Mouse (Mus musculus) heart, adult 2 months (tissue): Measurements from ENCODE around the gene Foxo3.

Experiments
- CTCF ChIP-seq: fragments of 200-600 bp; IDR thresholded peaks from 2 replicates; pipeline ENCODE4 v1.8.1; 2022; ENCODE audit warnings: antibody characterized with exemption, mild to moderate bottlenecking, moderate library complexity
- EP300 ChIP-seq: fragments of 200-500 bp; IDR thresholded peaks from 2 replicates; pipeline ENCODE4 v1.6.1; 2011; ENCODE audit warnings: low read depth, low read length, control low read depth; ENCODE audit not compliant: insufficient read depth
- POLR2A ChIP-seq: fragments of 200-500 bp; IDR thresholded peaks from 2 replicates; pipeline ENCODE4 v1.6.1; 2011; ENCODE audit warnings: mild to moderate bottlenecking, low read depth, low read length, control low read depth; ENCODE audit not compliant: insufficient read depth

GRCm38 (mm10) chr10:42264195-42264594 is 12.4 kb downstream of the Foxo3 start:
- TF ChIP-seq CTCF (no peak), POLR2A (no peak), EP300 (no peak)
